Mouse (Mus musculus) inflammation-experienced regulatory T-cells, adult 6 months (primary cell): ENCODE measurements around the gene Mettl13. TPM values are rescaled to one million over a fixed set of nuclear protein-coding genes. Genes with fewer than 3 reads are reported as not detected.

Experiments
- ATAC-seq: one replicate; pipeline ENCODE4 v1.8.0; 2017
- polyA plus RNA-seq, 3 experiments: library from polyadenylated mRNA; unstranded; fragments of 100-300 nt; shearing (Covaris generic); gene quantifications; one replicate each; pipeline ENCODE4 v1.2.1; 2017

Gene Mettl13
- polyA plus RNA-seq, 3 experiments from 2014 or later = 5.6 to 9.6 (median 8.8) TPM

- no peak for ATAC-seq
Measured at GRCm38 (mm10) chr1:162531584-162531983, 16.8 kb downstream of the Mettl13 start.

GRCm38 (mm10) chr1:162530666-162531065 lies 17.7 kb downstream of the Mettl13 start:
- no peak for ATAC-seq

GRCm38 (mm10) chr1:162529651-162530050 lies 18.7 kb downstream of the Mettl13 start:
- ATAC-seq = no peak

DNA sequence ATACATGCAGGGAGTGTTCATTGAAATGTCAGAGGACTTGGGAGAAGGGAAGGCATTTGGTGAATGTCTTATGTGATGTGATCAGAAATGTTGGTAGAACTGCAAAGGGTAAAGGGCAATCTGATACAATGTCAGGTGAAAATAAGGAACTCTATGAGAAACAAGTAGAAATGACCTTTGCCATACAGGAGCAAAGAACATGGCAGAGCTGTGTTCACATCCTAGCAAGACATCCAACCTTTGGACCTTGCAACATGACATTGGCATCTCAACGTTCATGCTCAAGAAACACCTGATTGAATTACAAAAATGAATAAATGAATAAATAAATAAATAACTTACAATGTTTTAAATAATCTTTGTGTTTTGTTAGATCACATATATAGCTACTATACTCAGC lies 33.2 kb downstream of the Mettl13 start:
- no peak for ATAC-seq

DNA sequence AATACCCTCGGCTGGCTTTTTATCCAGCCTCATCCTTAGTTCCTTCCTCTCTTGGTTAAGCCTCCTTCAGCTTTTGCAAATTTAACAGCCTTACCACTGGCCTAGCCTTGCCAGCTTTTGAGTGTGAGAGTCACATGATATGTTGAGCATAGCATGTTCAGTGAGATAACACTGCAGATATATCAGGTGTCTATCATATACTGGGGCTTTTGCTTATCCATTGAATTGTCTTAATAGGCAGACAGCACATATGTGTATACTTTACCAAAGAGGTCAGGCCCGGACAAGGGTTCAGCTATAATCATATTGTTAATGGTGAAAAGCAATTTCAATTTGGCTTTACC lies 38.4 kb downstream of the Mettl13 start:
- ATAC-seq = no peak

DNA sequence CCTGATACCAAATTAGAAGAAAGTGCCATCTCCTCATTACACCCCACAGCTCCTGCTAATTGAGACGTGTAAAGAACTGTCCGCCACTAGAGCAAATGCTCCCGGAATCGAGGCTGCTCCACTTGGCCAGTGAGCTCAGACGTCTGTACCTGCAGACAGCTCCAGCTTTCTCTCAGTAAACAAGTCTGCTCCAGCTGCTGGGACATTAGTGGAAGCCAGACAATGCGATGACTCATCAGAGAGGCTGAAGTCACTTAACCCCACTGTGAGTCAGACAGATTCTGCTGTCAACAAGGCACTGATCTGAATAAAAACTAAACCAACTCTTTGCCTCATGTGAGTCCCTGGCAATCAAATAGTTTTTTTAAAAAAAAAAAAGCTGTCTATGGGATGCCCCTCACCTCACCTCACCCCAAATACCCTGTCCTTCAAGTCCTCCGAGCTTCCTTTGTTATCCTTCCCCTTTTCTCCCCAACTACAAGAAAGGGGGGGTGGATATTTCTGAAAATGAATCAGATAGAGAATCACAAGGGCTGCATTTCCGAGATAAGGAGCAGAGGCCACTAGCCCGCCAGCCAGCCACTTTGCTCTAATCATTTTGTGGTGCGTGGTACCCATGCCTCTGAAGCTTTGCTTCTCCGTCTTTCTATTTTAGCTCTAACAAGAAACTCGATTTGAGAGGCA lies 38.9 kb downstream of the Mettl13 start:
- peak; percentile 43 for ATAC-seq

GRCm38 (mm10) chr1:162508211-162509005 lies 39.9 kb downstream of the Mettl13 start:
- ATAC-seq = no peak

- no peak for ATAC-seq
Measured at GRCm38 (mm10) chr1:162506516-162506915, 41.8 kb downstream of the Mettl13 start.

DNA sequence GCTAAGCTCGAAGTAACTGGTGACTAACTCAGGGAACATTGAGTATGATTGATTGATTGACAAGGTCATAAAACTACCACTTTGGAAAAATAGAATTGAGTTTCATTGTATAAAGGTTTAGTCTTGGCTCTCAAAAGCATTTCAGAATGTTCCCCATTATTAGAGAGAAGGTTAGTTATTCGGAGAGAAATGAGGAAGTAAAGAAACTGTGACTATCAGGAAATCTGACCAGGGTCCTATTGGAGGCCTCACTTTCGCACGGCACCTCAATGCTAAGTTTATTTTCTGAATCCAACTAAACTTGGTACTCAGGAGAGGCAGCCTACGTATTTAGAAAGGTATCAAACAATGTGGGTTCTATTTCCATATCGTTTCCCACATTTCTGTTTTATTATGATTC lies 42.7 kb downstream of the Mettl13 start:
- no peak for ATAC-seq

Other genes starting within 250 kb of the Mettl13 start
- 1 to 10 TPM in 2 of 3 experiments, under 1 TPM in 1; 0.92 to 1.1 (median 1.1) TPM for gene Dnm3, start 70.5 kb downstream of the Mettl13 start, polyA plus RNA-seq
- 100 to 1,000 TPM in 2 of 3 experiments, 10 to 100 TPM in 1; 93.6 to 112 (median 104) TPM for gene Vamp4, start 22.0 kb upstream of the Mettl13 start, polyA plus RNA-seq
- gene Myoc, start 90.6 kb upstream of the Mettl13 start, polyA plus RNA-seq = not detected
- gene Myocos, start 109.7 kb upstream of the Mettl13 start, polyA plus RNA-seq = not detected
- 100 to 1,000 TPM; 214 to 351 (median 255) TPM for gene Prrc2c, start 192.0 kb upstream of the Mettl13 start, polyA plus RNA-seq